Mouse (Mus musculus) heart, adult 2 months (tissue): ENCODE data around the gene Bbip1.

ENCODE experiments used
- CTCF ChIP-seq: fragments of 200-600 bp; IDR thresholded peaks from 2 replicates; pipeline ENCODE4 v1.8.1; 2022; ENCODE audit warnings: antibody characterized with exemption, mild to moderate bottlenecking, moderate library complexity
- EP300 ChIP-seq: fragments of 200-500 bp; IDR thresholded peaks from 2 replicates; pipeline ENCODE4 v1.6.1; 2011; ENCODE audit warnings: low read depth, low read length, control low read depth; ENCODE audit not compliant: insufficient read depth
- POLR2A ChIP-seq: fragments of 200-500 bp; IDR thresholded peaks from 2 replicates; pipeline ENCODE4 v1.6.1; 2011; ENCODE audit warnings: mild to moderate bottlenecking, low read depth, low read length, control low read depth; ENCODE audit not compliant: insufficient read depth

GRCm38 (mm10) chr19:53891569-53891968, 52.9 kb downstream of the Bbip1 start:
- TF ChIP-seq CTCF = no peak
- no peak for TF ChIP-seq EP300
- no peak for TF ChIP-seq POLR2A
